Comparison of ENCODE assay signal across 15 mouse cellular contexts in genomic region chr8:70688136-70688535, GRCm38 (mm10). TPM values are rescaled to one million over a fixed set of nuclear protein-coding genes. Genes with fewer than 3 reads are reported as not detected.
DNase-seq lines count a peak whose midpoint lies in the region; ATAC-seq and TF ChIP-seq lines count a peak whose summit lies in the region.
"Had no signal": no experiment of that assay in that cellular context is flagged by ENCODE, and none has a peak within 500 bp of the region (broad histone marks: within the 10 kb centered on the region; RNA-seq: fewer than 3 reads in every experiment).

No protein-coding gene starts in this region.

- TF ChIP-seq EP300 in stomach, postnatal 0 days (optimal IDR thresholded peaks at IDR 0.05): no peak

- peak overlapping the region; percentile 45; the same call in 1 of the 2 replicates for H3K27ac ChIP-seq in hindbrain, embryonic 10.5 days
- H3K27ac ChIP-seq in hindbrain, embryonic 12.5 days: no peak overlapping the region
- peak overlapping the region; percentile 23 for H3K27ac ChIP-seq in midbrain, embryonic 10.5 days (replicated peaks)
- H3K27ac ChIP-seq in midbrain, embryonic 14.5 days (replicated peaks; ENCODE audit: low read depth, low read length): no peak overlapping the region
- peak overlapping the region; percentile 36; the same call in 1 of the 2 replicates for H3K27ac ChIP-seq in stomach, postnatal 0 days (replicated peaks)
- H3K27ac ChIP-seq: hindbrain, embryonic 15.5 days had no signal

- no peak overlapping the region for H3K4me3 ChIP-seq in hindbrain, embryonic 10.5 days
- no peak overlapping the region for H3K4me3 ChIP-seq in hindbrain, embryonic 12.5 days
- no peak overlapping the region for H3K4me3 ChIP-seq in midbrain, embryonic 10.5 days
- H3K4me3 ChIP-seq in midbrain, embryonic 14.5 days (replicated peaks; ENCODE audit: low read depth, low read length): no peak overlapping the region
- H3K4me3 ChIP-seq in stomach, postnatal 0 days (ENCODE audit: low read depth, low read length): no peak overlapping the region
- H3K4me3 ChIP-seq: heart, embryonic 15.5 days; hindbrain, embryonic 15.5 days had no signal

- 91% methylated on average over 3 of the region's 3 CpGs for WGBS in hindbrain, embryonic 10.5 days
- WGBS in hindbrain, embryonic 12.5 days: 90% methylated on average over 3 of the region's 3 CpGs
- 95% methylated on average over 3 of the region's 3 CpGs for WGBS in midbrain, embryonic 10.5 days
- 90% methylated on average over 3 of the region's 3 CpGs for WGBS in midbrain, embryonic 14.5 days
- WGBS in stomach, postnatal 0 days: 91% methylated on average over 3 of the region's 3 CpGs

- H3K4me1 ChIP-seq in hindbrain, embryonic 10.5 days (replicated peaks): peaks cover 50% of the 10 kb centered on the region
- H3K4me1 ChIP-seq in hindbrain, embryonic 12.5 days: peaks cover 17% of the 10 kb centered on the region
- H3K4me1 ChIP-seq in midbrain, embryonic 10.5 days: peaks cover 36% of the 10 kb centered on the region
- H3K4me1 ChIP-seq in midbrain, embryonic 14.5 days (ENCODE audit: control insufficient read depth, insufficient read depth, low read length): peaks cover 15% of the 10 kb centered on the region; the same call in 1 of the 2 replicates
- H3K4me1 ChIP-seq in stomach, postnatal 0 days (replicated peaks; ENCODE audit: control insufficient read depth, insufficient read depth): peaks cover 9% of the 10 kb centered on the region; the same call in 1 of the 2 replicates

- no peak overlapping the region for H3K4me2 ChIP-seq in hindbrain, embryonic 12.5 days (replicated peaks)
- no peak overlapping the region for H3K4me2 ChIP-seq in midbrain, embryonic 14.5 days (ENCODE audit: low read length)
- no peak overlapping the region for H3K4me2 ChIP-seq in stomach, postnatal 0 days (replicated peaks; ENCODE audit: low read depth)
- H3K4me2 ChIP-seq: heart, embryonic 11.5 days; heart, embryonic 15.5 days; hindbrain, embryonic 15.5 days had no signal

- no peak overlapping the region for H3K9ac ChIP-seq in hindbrain, embryonic 12.5 days
- no peak overlapping the region for H3K9ac ChIP-seq in midbrain, embryonic 14.5 days (replicated peaks; ENCODE audit: low read length)
- no peak overlapping the region for H3K9ac ChIP-seq in stomach, postnatal 0 days (ENCODE audit: low read length)
- H3K9ac ChIP-seq: heart, embryonic 15.5 days; hindbrain, embryonic 15.5 days had no signal

- TF ChIP-seq CTCF in stomach, postnatal 0 days (IDR thresholded peaks at IDR 0.05; ENCODE audit: low read depth): no peak

- no peak for ATAC-seq in hindbrain, embryonic 12.5 days (ENCODE audit: low FRiP score)
- no peak for ATAC-seq in midbrain, embryonic 14.5 days (ENCODE audit: low FRiP score, low TSS enrichment)
- no peak for ATAC-seq in stomach, postnatal 0 days (ENCODE audit: low FRiP score, low TSS enrichment)
- ATAC-seq: forebrain, embryonic 14.5 days; intestine, embryonic 16.5 days had no signal

- peak; percentile 95 for DNase-seq in heart, adult 11 months
- DNase-seq in heart, adult 9 months (ENCODE audit: low spot score in 2 of 2): no peak
- DNase-seq in hindbrain, embryonic 10.5 days (ENCODE audit: low spot score): no peak
- no peak for DNase-seq in midbrain, embryonic 10.5 days (ENCODE audit: low spot score)
- no peak for DNase-seq in midbrain, embryonic 14.5 days
- DNase-seq in stomach, postnatal 0 days (ENCODE audit: low spot score): no peak
- DNase-seq in frontal cortex, postnatal 10 days (ENCODE audit: low spot score in 2 of 2): no peak
- DNase-seq: cerebellum, adult 18-20 months had no signal

- H3K27me3 ChIP-seq in hindbrain, embryonic 10.5 days (ENCODE audit: insufficient read depth, poor library complexity, severe bottlenecking): 0 out of 2 replicates have a peak, but pooled peaks cover 3% of the 10 kb centered on the region
- no peaks in the 10 kb centered on the region for H3K27me3 ChIP-seq in hindbrain, embryonic 12.5 days
- no peaks in the 10 kb centered on the region for H3K27me3 ChIP-seq in midbrain, embryonic 10.5 days (ENCODE audit: low read depth, poor library complexity, severe bottlenecking)
- no peaks in the 10 kb centered on the region for H3K27me3 ChIP-seq in midbrain, embryonic 14.5 days (ENCODE audit: control insufficient read depth, insufficient read depth, low read length)
- no peaks in the 10 kb centered on the region for H3K27me3 ChIP-seq in stomach, postnatal 0 days (ENCODE audit: control insufficient read depth, insufficient read depth, low read length)
- H3K27me3 ChIP-seq: heart, embryonic 15.5 days; hindbrain, embryonic 15.5 days had no signal

- H3K36me3 ChIP-seq in hindbrain, embryonic 10.5 days: no peaks in the 10 kb centered on the region
- no peaks in the 10 kb centered on the region for H3K36me3 ChIP-seq in hindbrain, embryonic 12.5 days
- 0 out of 2 replicates have a peak, but pooled peaks cover 5% of the 10 kb centered on the region for H3K36me3 ChIP-seq in midbrain, embryonic 10.5 days
- no peaks in the 10 kb centered on the region for H3K36me3 ChIP-seq in midbrain, embryonic 14.5 days (ENCODE audit: control insufficient read depth, insufficient read depth, low read length)
- no peaks in the 10 kb centered on the region for H3K36me3 ChIP-seq in stomach, postnatal 0 days (ENCODE audit: control insufficient read depth, insufficient read depth, low read length)
- H3K36me3 ChIP-seq: heart, embryonic 15.5 days; hindbrain, embryonic 15.5 days had no signal

- no peaks in the 10 kb centered on the region for H3K9me3 ChIP-seq in hindbrain, embryonic 10.5 days
- no peaks in the 10 kb centered on the region for H3K9me3 ChIP-seq in hindbrain, embryonic 12.5 days (replicated peaks)
- H3K9me3 ChIP-seq in midbrain, embryonic 10.5 days (replicated peaks): no peaks in the 10 kb centered on the region
- no peaks in the 10 kb centered on the region for H3K9me3 ChIP-seq in midbrain, embryonic 14.5 days (ENCODE audit: control insufficient read depth, low read length)
- no peaks in the 10 kb centered on the region for H3K9me3 ChIP-seq in stomach, postnatal 0 days (ENCODE audit: control insufficient read depth, low read length)
- H3K9me3 ChIP-seq: heart, embryonic 15.5 days; hindbrain, embryonic 15.5 days had no signal

RNA-seq across cellular contexts. Expression of gene Jund, which starts 10.6 kb away (rescaled TPM):
- polyA plus RNA-seq in hindbrain, embryonic 10.5 days (2016; fragmentation: Nextera tagmentation; extraction: Ambion mirVana): 64.6 and 128 TPM in 2 replicates
- polyA plus RNA-seq in hindbrain, embryonic 12.5 days (2016; fragmentation: Nextera tagmentation; extraction: Ambion mirVana): 186 and 217 TPM in 2 replicates
- polyA plus RNA-seq in midbrain, embryonic 10.5 days (2016; fragmentation: Nextera tagmentation; extraction: Ambion mirVana): 62.5 and 78.6 TPM in 2 replicates
- polyA plus RNA-seq in midbrain, embryonic 14.5 days (2014; fragmentation: Nextera tagmentation; extraction: Ambion mirVana): 104 and 119 TPM in 2 replicates
- 78.3 and 108 TPM in 2 replicates for polyA plus RNA-seq in stomach, postnatal 0 days (2015; fragmentation: Nextera tagmentation; extraction: Ambion mirVana)

RNA-seq across cellular contexts. Expression of gene Lsm4, which starts 15.1 kb away (rescaled TPM):
- 344 and 354 TPM in 2 replicates for polyA plus RNA-seq in hindbrain, embryonic 10.5 days (2016; fragmentation: Nextera tagmentation; extraction: Ambion mirVana)
- polyA plus RNA-seq in hindbrain, embryonic 12.5 days (2016; fragmentation: Nextera tagmentation; extraction: Ambion mirVana): 227 and 231 TPM in 2 replicates
- polyA plus RNA-seq in midbrain, embryonic 10.5 days (2016; fragmentation: Nextera tagmentation; extraction: Ambion mirVana): 315 and 355 TPM in 2 replicates
- polyA plus RNA-seq in midbrain, embryonic 14.5 days (2014; fragmentation: Nextera tagmentation; extraction: Ambion mirVana): 175 and 201 TPM in 2 replicates
- 141 and 147 TPM in 2 replicates for polyA plus RNA-seq in stomach, postnatal 0 days (2015; fragmentation: Nextera tagmentation; extraction: Ambion mirVana)

RNA-seq across cellular contexts. Expression of gene Iqcn, which starts 15.1 kb away (rescaled TPM):
- 0.07 TPM in 1 of 2 replicates, not detected in the other for polyA plus RNA-seq in hindbrain, embryonic 10.5 days (2016; fragmentation: Nextera tagmentation; extraction: Ambion mirVana)
- 0.05 TPM in 1 of 2 replicates, not detected in the other for polyA plus RNA-seq in hindbrain, embryonic 12.5 days (2016; fragmentation: Nextera tagmentation; extraction: Ambion mirVana)
- polyA plus RNA-seq in midbrain, embryonic 10.5 days (2016; fragmentation: Nextera tagmentation; extraction: Ambion mirVana): not detected in 2 replicates
- 0.05 TPM in 2 replicates for polyA plus RNA-seq in midbrain, embryonic 14.5 days (2014; fragmentation: Nextera tagmentation; extraction: Ambion mirVana)
- 0.05 TPM in 1 of 2 replicates, not detected in the other for polyA plus RNA-seq in stomach, postnatal 0 days (2015; fragmentation: Nextera tagmentation; extraction: Ambion mirVana)
- polyA plus RNA-seq: embryonic facial prominence, embryonic 11.5 days; heart, embryonic 11.5 days; intestine, embryonic 16.5 days had no signal

RNA-seq across cellular contexts. Expression of gene Pgpep1, which starts 27.9 kb away (rescaled TPM):
- polyA plus RNA-seq in hindbrain, embryonic 10.5 days (2016; fragmentation: Nextera tagmentation; extraction: Ambion mirVana): 87.4 and 141 TPM in 2 replicates
- polyA plus RNA-seq in hindbrain, embryonic 12.5 days (2016; fragmentation: Nextera tagmentation; extraction: Ambion mirVana): 101 and 125 TPM in 2 replicates
- polyA plus RNA-seq in midbrain, embryonic 10.5 days (2016; fragmentation: Nextera tagmentation; extraction: Ambion mirVana): 51.8 and 89.7 TPM in 2 replicates
- 86.9 and 95.8 TPM in 2 replicates for polyA plus RNA-seq in midbrain, embryonic 14.5 days (2014; fragmentation: Nextera tagmentation; extraction: Ambion mirVana)
- polyA plus RNA-seq in stomach, postnatal 0 days (2015; fragmentation: Nextera tagmentation; extraction: Ambion mirVana): 23.3 and 25.2 TPM in 2 replicates

RNA-seq across cellular contexts. Expression of gene Gm3336, which starts 30.2 kb away (rescaled TPM):
- polyA plus RNA-seq in hindbrain, embryonic 10.5 days (2016; fragmentation: Nextera tagmentation; extraction: Ambion mirVana): not detected in 2 replicates
- polyA plus RNA-seq in hindbrain, embryonic 12.5 days (2016; fragmentation: Nextera tagmentation; extraction: Ambion mirVana): not detected in 2 replicates
- not detected in 2 replicates for polyA plus RNA-seq in midbrain, embryonic 10.5 days (2016; fragmentation: Nextera tagmentation; extraction: Ambion mirVana)
- polyA plus RNA-seq in midbrain, embryonic 14.5 days (2014; fragmentation: Nextera tagmentation; extraction: Ambion mirVana): not detected in 2 replicates
- 29.7 and 32.2 TPM in 2 replicates for polyA plus RNA-seq in stomach, postnatal 0 days (2015; fragmentation: Nextera tagmentation; extraction: Ambion mirVana)
- polyA plus RNA-seq: embryonic facial prominence, embryonic 11.5 days; forebrain, embryonic 14.5 days; heart, embryonic 11.5 days; heart, embryonic 15.5 days; hindbrain, embryonic 15.5 days had no signal

Comparison
In these comparisons a context has a peak if more than half of its experiments do, and no peak if none do; other contexts are left out.
1. H3K27ac ChIP-seq: peak in hindbrain, embryonic 10.5 days (single experiment), midbrain, embryonic 10.5 days (single experiment) and stomach, postnatal 0 days (single experiment); none in hindbrain, embryonic 12.5 days (single experiment) and midbrain, embryonic 14.5 days (single experiment).